Mouse (Mus musculus) liver, adult 2 months (tissue): ENCODE data around the gene Cpxm2.

Experiments
- CTCF ChIP-seq: fragments of 200-500 bp; IDR thresholded peaks from 2 replicates; pipeline ENCODE4 v1.5.1; 2011; ENCODE audit warnings: low read depth, low read length, control low read depth
- POLR2A ChIP-seq: fragments of 200-500 bp; IDR thresholded peaks from 2 replicates; pipeline ENCODE4 v1.6.1; 2011; ENCODE audit warnings: low read length, control low read depth; ENCODE audit not compliant: insufficient read depth; ENCODE audit errors: extremely low read depth

- no peak for TF ChIP-seq CTCF
- no peak for TF ChIP-seq POLR2A
These were observed 65.9 kb downstream of the Cpxm2 start for GRCm38 (mm10) chr7:132088606-132089005.
